Mouse (Mus musculus): ENCODE results near the gene Vmn1r24.
"Not testable (repeated sequence)": the region's sequence is repeated elsewhere in the genome, so short reads cannot be mapped to it uniquely, and the experiment has no call there.

Gene Vmn1r24

DNA sequence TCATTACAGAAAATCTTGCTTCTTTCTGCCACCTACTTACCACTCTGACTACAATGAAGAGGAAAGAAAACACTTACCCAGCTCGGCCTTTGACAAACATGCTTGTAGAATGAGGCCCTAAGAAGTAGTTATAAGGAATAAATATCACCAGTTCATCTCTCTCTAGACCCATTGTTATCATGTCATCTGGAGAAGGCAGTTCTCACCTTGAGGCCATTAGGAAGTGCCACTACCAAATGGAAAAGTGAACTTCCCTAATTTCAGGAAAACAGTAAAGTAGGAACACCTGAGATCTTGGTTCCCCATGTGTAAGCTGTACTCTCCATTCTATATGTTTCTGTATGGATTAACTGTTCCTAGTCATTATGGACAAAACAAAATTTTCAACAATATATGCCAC, at the start of gene Vmn1r24:
Gene Vmn1r24, minus strand, starts transcription at position 101 of the 400 bp plus-strand sequence.
- not testable (repeated sequence) for DNase-seq (ENCODE audit: low read depth, low spot score)

DNA sequence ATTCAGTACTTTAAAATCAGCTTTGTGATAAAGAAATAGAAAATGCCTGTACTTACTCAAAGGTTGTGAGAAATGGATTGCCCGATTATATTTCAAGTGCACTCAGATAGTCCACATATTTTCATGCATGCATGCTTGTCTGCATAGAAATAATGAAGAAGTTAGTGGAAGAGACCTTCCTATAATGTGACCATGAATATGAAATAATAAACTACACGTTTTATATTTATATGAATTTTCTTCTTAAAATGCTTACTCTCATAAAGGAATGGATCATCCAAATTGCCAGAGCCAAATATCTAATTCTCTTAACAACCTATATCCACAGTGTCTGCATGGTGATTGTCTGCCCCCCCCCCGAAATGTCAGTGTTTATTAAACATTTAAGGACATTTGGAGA, 19.4 kb upstream of the Vmn1r24 start, which contains the start of gene Vmn1r25:
Gene Vmn1r25, minus strand, starts transcription at position 101 of the 400 bp plus-strand sequence.
- DNase-seq (ENCODE audit: low read depth, low spot score): no peak

DNA sequence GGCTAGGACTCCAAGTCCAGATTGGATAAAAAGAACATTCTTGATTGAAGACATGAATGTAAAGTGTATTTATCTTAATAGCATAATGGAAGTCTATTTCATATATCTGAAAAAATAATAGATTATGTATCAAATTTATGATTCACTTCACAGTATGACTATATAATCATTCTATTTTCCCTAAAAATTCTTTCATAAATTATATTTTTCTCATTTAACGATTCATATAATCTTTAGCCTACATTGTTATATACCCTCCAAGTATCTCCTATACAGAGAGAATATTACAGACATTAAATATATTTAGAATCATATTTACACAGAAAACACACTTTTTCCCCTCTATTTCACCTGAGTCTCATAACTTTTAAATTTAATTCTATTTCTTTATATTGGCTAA, 34.6 kb downstream of the Vmn1r24 start, which contains the start of gene Vmn1r23:
Gene Vmn1r23, minus strand, starts transcription at position 101 of the 400 bp plus-strand sequence.
- DNase-seq (ENCODE audit: low read depth, low spot score): no peak

DNA sequence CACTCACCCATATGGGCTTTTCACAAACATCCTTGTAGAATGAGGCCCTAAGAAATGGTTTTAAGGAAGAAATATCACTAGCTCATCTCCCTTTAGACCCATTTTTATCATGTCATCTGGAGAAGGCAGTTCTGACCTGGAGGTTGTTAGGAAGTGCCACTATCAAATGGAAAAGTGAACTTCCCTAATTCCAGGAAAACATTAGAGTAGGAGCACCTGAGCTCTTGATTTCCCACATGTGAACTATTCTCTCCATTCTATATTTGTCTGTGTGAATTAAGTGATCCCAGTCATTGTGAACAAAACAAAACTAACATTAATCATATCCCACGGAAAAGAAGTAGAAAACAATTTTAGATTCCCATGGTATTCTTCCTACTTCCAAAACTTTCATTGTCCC, 53.4 kb downstream of the Vmn1r24 start, which contains the start of gene Vmn1r22:
Gene Vmn1r22, minus strand, starts transcription at position 101 of the 400 bp plus-strand sequence.
- DNase-seq (ENCODE audit: low read depth, low spot score): no peak

All from retina, adult 2 months (tissue).